Mouse (Mus musculus): Measurements from ENCODE around the gene Tcf7l2. TPM values are rescaled to one million over a fixed set of nuclear protein-coding genes. Genes with fewer than 3 reads are reported as not detected.

Gene Tcf7l2
- total RNA-seq, 1 experiment = 3.0 TPM

- Histone ChIP-seq H3K9me3 (ENCODE audit: control insufficient read depth, insufficient read depth, low read depth, low read length) (no peaks in the 10 kb centered on the region), H3K9ac (ENCODE audit: insufficient read depth, low read depth, low read length, poor library complexity, severe bottlenecking) (no peak overlapping the region), H3K36me3 (ENCODE audit: control insufficient read depth, insufficient read depth, low read length, poor library complexity, severe bottlenecking) (no peaks in the 10 kb centered on the region), H3K4me1 (ENCODE audit: control insufficient read depth in 2 of 2, insufficient read depth in 2 of 2, low read length in 2 of 2, poor library complexity in 1 of 2) (peaks cover 0 to 7% of the 10 kb centered on the region in 2 experiments; a peak in 2 of 4 replicates), H3K27ac (ENCODE audit: insufficient read depth, low read depth, low read length, poor library complexity, severe bottlenecking) (no peak overlapping the region), H3K4me3 (ENCODE audit: insufficient read depth in 1 of 2, low read depth in 1 of 2, low read length in 2 of 2, poor library complexity in 1 of 2, severe bottlenecking in 1 of 2) (no peak overlapping the region)
- in situ Hi-C loops (cut with MboI; ENCODE audit: low sequenced_read_pairs in 2 of 2, unreplicated experiment in 2 of 2) = no loop called here
- TF ChIP-seq ZNF384 (IDR thresholded peaks at IDR 0.05; ENCODE audit: low read depth, low read length) (no peak), CHD2 (IDR thresholded peaks at IDR 0.05; ENCODE audit: low read depth, low read length) (no peak), HCFC1 (IDR thresholded peaks at IDR 0.05; ENCODE audit: borderline replicate concordance, insufficient read depth, low read length) (no peak), MAFK (IDR thresholded peaks at IDR 0.05; ENCODE audit: insufficient read depth, low read depth, low read length) (no peak), ZC3H11A (IDR thresholded peaks at IDR 0.05; ENCODE audit: borderline replicate concordance, low read depth, low read length) (no peak)
- no peak for DNase-seq (ENCODE audit: low read depth, low spot score)
Observed at GRCm38 (mm10) chr19:55789838-55790237, 48.2 kb downstream of the Tcf7l2 start.

DNA sequence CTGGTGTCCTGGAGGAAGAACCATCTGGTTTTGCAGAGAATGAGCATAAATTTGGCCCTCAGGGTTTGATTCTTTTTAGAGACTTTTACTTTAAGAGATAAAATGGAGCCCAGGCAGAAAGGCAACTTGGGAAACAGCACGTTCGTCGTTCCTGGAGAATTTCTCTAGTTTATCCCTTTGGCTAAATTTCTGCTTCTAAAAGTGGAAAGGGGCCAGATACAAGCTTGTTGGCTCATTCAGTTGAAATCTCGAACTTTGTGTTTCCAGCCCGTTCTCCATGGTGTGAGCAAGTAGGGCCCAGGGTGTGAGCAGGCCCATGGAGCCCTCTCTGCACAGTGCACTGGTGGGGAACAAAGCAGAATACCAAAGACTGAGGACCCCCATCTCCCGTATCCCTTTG is 49.7 kb downstream of the Tcf7l2 start:
- in situ Hi-C loops (cut with MboI; ENCODE audit: low sequenced_read_pairs in 2 of 2, unreplicated experiment in 2 of 2) = no loop called here

DNA sequence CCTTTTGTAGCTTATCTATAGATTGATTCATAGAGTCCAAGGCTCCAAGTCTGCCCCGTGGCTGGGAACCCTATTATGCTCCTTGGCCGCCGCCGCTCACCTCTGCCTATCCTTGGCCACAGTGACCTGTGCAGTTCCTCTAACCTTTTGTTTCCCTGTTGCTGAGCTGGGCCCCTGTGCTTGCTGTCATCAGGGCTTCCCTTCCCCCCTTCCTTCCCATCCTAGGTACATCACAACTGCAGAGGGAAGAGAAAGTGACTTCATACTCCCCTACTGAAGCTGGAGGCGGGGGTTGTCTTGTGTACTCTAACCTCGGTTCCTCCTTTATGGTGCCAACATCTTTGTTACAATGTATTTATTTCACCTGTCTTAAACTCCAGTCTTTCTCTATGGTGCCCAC is 50.3 kb downstream of the Tcf7l2 start:
- no peaks in the 10 kb centered on the region for H3K36me3 ChIP-seq (ENCODE audit: control insufficient read depth, insufficient read depth, low read length, poor library complexity, severe bottlenecking)
- DNase-seq (ENCODE audit: low read depth, low spot score) = no peak
- in situ Hi-C loops (cut with MboI; ENCODE audit: low sequenced_read_pairs in 2 of 2, unreplicated experiment in 2 of 2) = no loop called here
- TF ChIP-seq HCFC1 (IDR thresholded peaks at IDR 0.05; ENCODE audit: borderline replicate concordance, insufficient read depth, low read length) (no peak), MAFK (IDR thresholded peaks at IDR 0.05; ENCODE audit: insufficient read depth, low read depth, low read length) (no peak), ZNF384 (IDR thresholded peaks at IDR 0.05; ENCODE audit: low read depth, low read length) (no peak), ZC3H11A (IDR thresholded peaks at IDR 0.05; ENCODE audit: borderline replicate concordance, low read depth, low read length) (no peak), CHD2 (IDR thresholded peaks at IDR 0.05; ENCODE audit: low read depth, low read length) (no peak)
- H3K4me3 ChIP-seq (ENCODE audit: insufficient read depth in 1 of 2, low read depth in 1 of 2, low read length in 2 of 2, poor library complexity in 1 of 2, severe bottlenecking in 1 of 2) = no peak overlapping the region
- H3K9ac ChIP-seq (ENCODE audit: insufficient read depth, low read depth, low read length, poor library complexity, severe bottlenecking) = no peak overlapping the region
- H3K27ac ChIP-seq (ENCODE audit: insufficient read depth, low read depth, low read length, poor library complexity, severe bottlenecking) = no peak overlapping the region
- H3K9me3 ChIP-seq (ENCODE audit: control insufficient read depth, insufficient read depth, low read depth, low read length) = no peaks in the 10 kb centered on the region
- H3K4me1 ChIP-seq (ENCODE audit: control insufficient read depth in 2 of 2, insufficient read depth in 2 of 2, low read length in 2 of 2, poor library complexity in 1 of 2) = peaks cover 0 to 7% of the 10 kb centered on the region in 2 experiments; a peak in 2 of 4 replicates

More for the DNA sequence above, 49.7 kb downstream of the Tcf7l2 start:
- H3K4me3 ChIP-seq (ENCODE audit: insufficient read depth in 1 of 2, low read depth in 1 of 2, low read length in 2 of 2, poor library complexity in 1 of 2, severe bottlenecking in 1 of 2) = no peak overlapping the region
- TF ChIP-seq HCFC1 (IDR thresholded peaks at IDR 0.05; ENCODE audit: borderline replicate concordance, insufficient read depth, low read length) (no peak), CHD2 (IDR thresholded peaks at IDR 0.05; ENCODE audit: low read depth, low read length) (no peak), MAFK (IDR thresholded peaks at IDR 0.05; ENCODE audit: insufficient read depth, low read depth, low read length) (no peak), ZC3H11A (IDR thresholded peaks at IDR 0.05; ENCODE audit: borderline replicate concordance, low read depth, low read length) (no peak), ZNF384 (IDR thresholded peaks at IDR 0.05; ENCODE audit: low read depth, low read length) (no peak)
- H3K4me1 ChIP-seq (ENCODE audit: control insufficient read depth in 2 of 2, insufficient read depth in 2 of 2, low read length in 2 of 2, poor library complexity in 1 of 2) = peaks cover 0 to 7% of the 10 kb centered on the region in 2 experiments; a peak in 2 of 4 replicates
- no peaks in the 10 kb centered on the region for H3K36me3 ChIP-seq (ENCODE audit: control insufficient read depth, insufficient read depth, low read length, poor library complexity, severe bottlenecking)
- no peaks in the 10 kb centered on the region for H3K9me3 ChIP-seq (ENCODE audit: control insufficient read depth, insufficient read depth, low read depth, low read length)
- H3K27ac ChIP-seq (ENCODE audit: insufficient read depth, low read depth, low read length, poor library complexity, severe bottlenecking) = no peak overlapping the region
- no peak overlapping the region for H3K9ac ChIP-seq (ENCODE audit: insufficient read depth, low read depth, low read length, poor library complexity, severe bottlenecking)
- DNase-seq (ENCODE audit: low read depth, low spot score) = no peak

GRCm38 (mm10) chr19:55792571-55792970 is 51.0 kb downstream of the Tcf7l2 start:
- Histone ChIP-seq H3K9ac (ENCODE audit: insufficient read depth, low read depth, low read length, poor library complexity, severe bottlenecking) (no peak overlapping the region), H3K27ac (ENCODE audit: insufficient read depth, low read depth, low read length, poor library complexity, severe bottlenecking) (no peak overlapping the region), H3K4me1 (ENCODE audit: control insufficient read depth in 2 of 2, insufficient read depth in 2 of 2, low read length in 2 of 2, poor library complexity in 1 of 2) (peaks cover 0 to 7% of the 10 kb centered on the region in 2 experiments; a peak in 2 of 4 replicates), H3K9me3 (ENCODE audit: control insufficient read depth, insufficient read depth, low read depth, low read length) (no peaks in the 10 kb centered on the region), H3K4me3 (ENCODE audit: insufficient read depth in 1 of 2, low read depth in 1 of 2, low read length in 2 of 2, poor library complexity in 1 of 2, severe bottlenecking in 1 of 2) (no peak overlapping the region), H3K36me3 (ENCODE audit: control insufficient read depth, insufficient read depth, low read length, poor library complexity, severe bottlenecking) (no peaks in the 10 kb centered on the region)
- no peak for TF ChIP-seq HCFC1 (IDR thresholded peaks at IDR 0.05; ENCODE audit: borderline replicate concordance, insufficient read depth, low read length)
- no peak for TF ChIP-seq CHD2 (IDR thresholded peaks at IDR 0.05; ENCODE audit: low read depth, low read length)
- TF ChIP-seq MAFK (IDR thresholded peaks at IDR 0.05; ENCODE audit: insufficient read depth, low read depth, low read length) = no peak
- TF ChIP-seq ZC3H11A (IDR thresholded peaks at IDR 0.05; ENCODE audit: borderline replicate concordance, low read depth, low read length) = no peak
- no peak for TF ChIP-seq ZNF384 (IDR thresholded peaks at IDR 0.05; ENCODE audit: low read depth, low read length)
- DNase-seq (ENCODE audit: low read depth, low spot score) = peak; percentile 51
- in situ Hi-C loops (cut with MboI; ENCODE audit: low sequenced_read_pairs in 2 of 2, unreplicated experiment in 2 of 2) = no loop called here

All from ES-E14 (cell line).